Mouse (Mus musculus): Measurements from ENCODE around the gene Dscam.

- no peak for TF ChIP-seq CTCF (IDR thresholded peaks at IDR 0.05; ENCODE audit: low read depth, low read length)
- no peak for TF ChIP-seq POLR2A (IDR thresholded peaks at IDR 0.05; ENCODE audit: borderline replicate concordance, low read depth, low read length)
Measured at GRCm38 (mm10) chr16:96676663-96677062, 493.9 kb downstream of the Dscam start.
